Mouse (Mus musculus) bone marrow, adult 2 months (tissue): ENCODE data around the gene Gemin2.

Source experiments
- CTCF ChIP-seq: fragments of 200-500 bp; IDR thresholded peaks from 2 replicates; pipeline ENCODE4 v1.5.1; 2011; ENCODE audit warnings: low read length, control low read depth; ENCODE audit not compliant: control insufficient read depth, insufficient read depth
- POLR2A ChIP-seq: fragments of 200-500 bp; IDR thresholded peaks from 2 replicates; pipeline ENCODE4 v1.6.1; 2011; ENCODE audit warnings: low read depth, mild to moderate bottlenecking, control low read depth, low read length, borderline replicate concordance; ENCODE audit not compliant: control insufficient read depth

DNA sequence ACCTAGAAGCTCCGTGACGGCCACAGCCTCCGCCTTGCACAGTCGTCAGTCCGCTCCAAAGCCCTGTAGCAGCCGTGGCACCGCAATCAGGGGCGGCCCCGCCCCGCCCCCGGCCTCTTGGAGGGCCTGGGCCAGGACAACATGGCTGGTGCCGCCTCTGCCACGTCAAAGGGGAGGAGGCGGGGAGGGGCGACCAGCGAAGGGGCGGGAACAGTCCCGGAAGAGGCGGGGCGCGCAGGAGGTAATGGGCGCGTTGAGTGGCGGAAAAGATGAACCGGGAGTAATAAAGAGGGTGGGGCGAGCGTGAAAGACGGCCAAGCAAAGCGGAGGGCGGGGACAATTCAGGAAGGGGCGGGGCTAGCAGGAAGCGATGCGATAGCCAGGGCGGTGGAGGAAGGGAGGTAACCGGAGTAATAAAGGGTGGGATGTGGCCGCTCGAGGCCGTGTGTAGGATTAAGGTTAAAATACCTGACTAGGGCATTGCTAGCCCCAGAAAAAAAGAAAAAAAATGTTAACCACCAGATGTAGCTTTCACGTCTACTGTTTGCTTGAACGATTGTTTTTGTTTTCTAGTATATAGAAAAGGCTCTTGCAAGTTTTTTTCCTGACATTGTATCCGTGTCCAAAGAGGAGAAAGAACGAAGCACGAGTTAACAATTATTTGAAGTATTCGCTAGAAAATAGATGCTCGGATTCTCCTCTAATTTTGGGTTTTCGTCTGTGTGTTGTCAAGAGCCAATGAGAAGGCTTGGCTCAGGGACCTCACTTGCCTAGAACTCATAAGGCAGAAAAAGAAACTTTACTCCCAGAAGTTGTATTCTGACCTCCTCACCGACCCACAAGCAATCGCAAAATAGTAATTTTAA lies 1.1 kb upstream of the Gemin2 start, which contains the start of gene Sec23a:
- TF ChIP-seq CTCF (0 out of 2 replicates have a peak, but pooled peaks have one; percentile 9), POLR2A (peak; percentile 80)
